Mouse (Mus musculus) liver, embryonic 15.5 days (tissue): ENCODE data around the gene 5330417C22Rik. TPM values are rescaled to one million over a fixed set of nuclear protein-coding genes. Genes with fewer than 3 reads are reported as not detected.

Source experiments
- ATAC-seq: fragments of 200-750 bp; cut with Nextera tagmentation; 2 replicates; pipeline ENCODE4 v1.8.0; 2017; ENCODE audit warnings: moderate number of reproducible peaks, mild to moderate bottlenecking, moderate library complexity; ENCODE audit not compliant: insufficient read depth
- H3K27ac ChIP-seq: fragments of 300-500 bp; sonication (generic); replicated peaks from 2 replicates; pipeline ENCODE4 v1.5.1; 2015; ENCODE audit warnings: mild to moderate bottlenecking, inconsistent platforms
- H3K27me3 ChIP-seq: fragments of 300-500 bp; sonication (generic); 2 replicates; pipeline ENCODE4 v1.6.1; 2015; ENCODE audit warnings: mild to moderate bottlenecking, inconsistent platforms
- H3K36me3 ChIP-seq: fragments of 300-500 bp; sonication (generic); replicated peaks from 2 replicates; pipeline ENCODE4 v1.6.1; 2015; ENCODE audit warnings: moderate library complexity, mild to moderate bottlenecking, inconsistent platforms
- H3K4me1 ChIP-seq: fragments of 300-500 bp; sonication (generic); replicated peaks from 2 replicates; pipeline ENCODE4 v1.6.1; 2015; ENCODE audit warnings: inconsistent platforms
- H3K4me2 ChIP-seq: fragments of 300-500 bp; sonication (generic); 2 replicates; pipeline ENCODE4 v1.6.1; 2015; ENCODE audit warnings: moderate library complexity, mild to moderate bottlenecking, inconsistent platforms
- H3K4me3 ChIP-seq: fragments of 300-500 bp; sonication (generic); replicated peaks from 2 replicates; pipeline ENCODE4 v1.5.1; 2015; ENCODE audit warnings: mild to moderate bottlenecking, inconsistent platforms
- H3K9ac ChIP-seq: fragments of 300-500 bp; sonication (generic); 2 replicates; pipeline ENCODE4 v1.6.1; 2015; ENCODE audit warnings: moderate library complexity, mild to moderate bottlenecking, inconsistent platforms
- H3K9me3 ChIP-seq: fragments of 300-500 bp; sonication (generic); replicated peaks from 2 replicates; pipeline ENCODE4 v1.6.1; 2016; ENCODE audit warnings: inconsistent platforms
- WGBS: fragments of 180-500 bp; shearing (Covaris S2); methylation state at CpG from one replicate; pipeline ENCODE4 v1.1.7; 2015; ENCODE audit warnings: mixed read lengths; ENCODE audit not compliant: insufficient replicate concordance; 5-methylcytosine and 5-hydroxymethylcytosine counted together
- polyA plus RNA-seq: library from polyadenylated mRNA; unstranded; fragments of >200 nt; fragmentation: Nextera tagmentation; extraction: Ambion mirVana; gene quantifications from 2 replicates; pipeline ENCODE4 v1.2.1, GENCODE M21; 2015

The 5330417C22Rik gene
- polyA plus RNA-seq, 1 experiment from 2014 or later = 0.26 TPM

DNA sequence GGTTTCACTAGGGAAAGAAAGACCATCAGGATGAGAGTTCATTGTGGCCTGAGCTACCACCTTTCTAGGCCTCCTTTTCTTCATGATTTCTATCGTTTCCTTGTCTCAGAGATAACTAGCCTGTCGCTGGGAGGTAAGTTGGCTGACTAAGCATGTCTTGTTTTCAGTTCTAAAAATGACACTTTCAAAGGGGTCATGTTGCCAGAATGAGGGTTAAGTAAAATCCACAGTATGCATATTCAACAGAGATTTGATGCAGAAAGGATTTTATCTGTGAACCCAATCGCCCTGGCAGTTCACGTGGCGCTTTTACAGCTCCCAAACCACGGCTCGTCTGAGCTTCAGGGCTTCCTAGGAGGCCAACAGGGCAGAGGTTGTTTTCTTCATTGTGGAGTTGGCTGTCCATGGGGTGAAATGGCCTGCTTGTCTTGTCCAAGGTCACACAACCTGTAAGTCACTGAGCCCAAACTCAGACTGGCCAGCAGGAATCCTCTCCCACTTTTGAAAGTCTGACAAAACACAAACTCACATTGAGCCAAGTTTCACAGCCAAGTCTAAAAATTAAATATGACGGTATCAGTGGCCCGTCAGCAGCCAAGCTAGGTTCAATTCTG lies 41.4 kb downstream of the 5330417C22Rik start:
- H3K9me3 ChIP-seq = no peaks in the 10 kb centered on the region
- no peak overlapping the region for H3K27ac ChIP-seq
- H3K36me3 ChIP-seq = no peaks in the 10 kb centered on the region
- 62% methylated on average over 9 of the region's 9 CpGs for whole genome bisulfite sequencing
- no peak for ATAC-seq
- H3K4me3 ChIP-seq = no peak overlapping the region
- H3K9ac ChIP-seq = no peak overlapping the region
- H3K4me1 ChIP-seq = no peaks in the 10 kb centered on the region
- H3K27me3 ChIP-seq = 0 out of 2 replicates have a peak, but pooled peaks cover 11% of the 10 kb centered on the region
- no peak overlapping the region for H3K4me2 ChIP-seq

DNA sequence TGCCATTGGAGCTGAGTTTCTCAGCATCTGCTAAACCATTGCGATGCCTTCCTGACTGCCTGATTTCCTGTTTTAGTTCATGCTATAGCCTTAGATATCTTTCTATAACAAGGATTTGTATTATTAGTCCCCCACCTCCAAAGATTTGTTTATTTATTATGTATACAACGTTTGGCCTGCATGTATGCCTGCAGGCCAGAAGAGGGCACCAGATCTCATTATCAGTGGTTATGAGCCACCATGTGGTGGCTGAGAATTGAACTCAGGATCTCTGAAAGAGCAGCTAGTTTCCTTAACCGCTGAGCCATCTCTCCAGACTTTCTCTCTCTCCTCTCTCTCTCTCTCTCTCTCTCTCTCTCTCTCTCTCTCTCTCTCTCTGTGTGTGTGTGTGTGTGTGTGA lies 46.4 kb downstream of the 5330417C22Rik start:
- H3K27me3 ChIP-seq = 0 out of 2 replicates have a peak, but pooled peaks cover 6% of the 10 kb centered on the region
- H3K4me2 ChIP-seq = no peak overlapping the region
- H3K9me3 ChIP-seq = no peaks in the 10 kb centered on the region
- no peaks in the 10 kb centered on the region for H3K4me1 ChIP-seq
- no peak overlapping the region for H3K9ac ChIP-seq
- no peaks in the 10 kb centered on the region for H3K36me3 ChIP-seq
- WGBS = 44% methylated on average over 3 of the region's 3 CpGs
- no peak overlapping the region for H3K27ac ChIP-seq
- no peak for ATAC-seq
- H3K4me3 ChIP-seq = no peak overlapping the region

DNA sequence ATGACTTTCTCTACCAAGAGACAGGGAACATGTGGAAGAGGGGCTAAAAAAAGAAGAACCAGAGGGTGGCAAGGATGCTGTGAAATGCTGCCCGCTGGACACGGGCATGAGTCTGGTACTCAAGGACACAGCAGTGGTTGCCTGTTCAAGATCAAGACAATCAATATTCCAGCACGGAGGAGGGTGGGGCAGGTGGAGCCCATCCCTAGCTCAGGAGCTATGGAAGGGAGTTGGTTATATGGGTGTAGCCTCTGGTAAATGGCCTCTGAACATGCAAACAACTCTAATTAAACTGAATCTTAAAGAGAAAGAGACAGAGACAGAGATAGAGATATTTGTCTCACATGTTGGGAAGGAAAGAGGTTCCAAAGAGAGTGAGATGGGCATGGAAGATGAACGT lies 51.6 kb downstream of the 5330417C22Rik start:
- Histone ChIP-seq H3K27me3 (no peaks in the 10 kb centered on the region), H3K4me3 (no peak overlapping the region), H3K4me2 (no peak overlapping the region), H3K9me3 (no peaks in the 10 kb centered on the region), H3K9ac (no peak overlapping the region), H3K36me3 (no peaks in the 10 kb centered on the region), H3K4me1 (no peaks in the 10 kb centered on the region), H3K27ac (no peak overlapping the region)
- no peak for ATAC-seq
- WGBS = 66% methylated on average over 4 of the region's 4 CpGs

DNA sequence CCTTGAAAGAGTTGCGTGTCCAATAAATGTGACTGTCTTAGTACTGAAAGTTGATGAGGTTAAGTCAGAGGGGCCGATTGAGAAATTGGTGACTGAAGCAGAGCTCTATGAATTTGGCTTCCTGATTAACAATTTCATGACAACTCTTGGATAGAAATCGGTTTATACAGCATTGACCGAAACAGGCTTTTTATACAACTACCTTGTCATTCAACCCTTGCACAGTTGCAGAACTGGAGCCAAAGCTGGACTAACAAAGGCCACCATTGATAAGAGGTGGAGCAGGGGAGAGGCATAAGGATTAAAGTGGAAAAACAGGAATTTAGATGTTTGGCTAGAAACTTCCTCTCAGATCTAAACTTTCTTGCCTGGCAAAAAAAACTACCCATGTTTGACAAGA lies 57.5 kb downstream of the 5330417C22Rik start:
- Histone ChIP-seq H3K9ac (no peak overlapping the region), H3K4me2 (no peak overlapping the region), H3K36me3 (no peaks in the 10 kb centered on the region), H3K4me3 (no peak overlapping the region), H3K9me3 (no peaks in the 10 kb centered on the region), H3K27me3 (no peaks in the 10 kb centered on the region), H3K4me1 (no peaks in the 10 kb centered on the region), H3K27ac (no peak overlapping the region)
- ATAC-seq = no peak
- 65% methylated on average over 4 of the region's 4 CpGs for WGBS

DNA sequence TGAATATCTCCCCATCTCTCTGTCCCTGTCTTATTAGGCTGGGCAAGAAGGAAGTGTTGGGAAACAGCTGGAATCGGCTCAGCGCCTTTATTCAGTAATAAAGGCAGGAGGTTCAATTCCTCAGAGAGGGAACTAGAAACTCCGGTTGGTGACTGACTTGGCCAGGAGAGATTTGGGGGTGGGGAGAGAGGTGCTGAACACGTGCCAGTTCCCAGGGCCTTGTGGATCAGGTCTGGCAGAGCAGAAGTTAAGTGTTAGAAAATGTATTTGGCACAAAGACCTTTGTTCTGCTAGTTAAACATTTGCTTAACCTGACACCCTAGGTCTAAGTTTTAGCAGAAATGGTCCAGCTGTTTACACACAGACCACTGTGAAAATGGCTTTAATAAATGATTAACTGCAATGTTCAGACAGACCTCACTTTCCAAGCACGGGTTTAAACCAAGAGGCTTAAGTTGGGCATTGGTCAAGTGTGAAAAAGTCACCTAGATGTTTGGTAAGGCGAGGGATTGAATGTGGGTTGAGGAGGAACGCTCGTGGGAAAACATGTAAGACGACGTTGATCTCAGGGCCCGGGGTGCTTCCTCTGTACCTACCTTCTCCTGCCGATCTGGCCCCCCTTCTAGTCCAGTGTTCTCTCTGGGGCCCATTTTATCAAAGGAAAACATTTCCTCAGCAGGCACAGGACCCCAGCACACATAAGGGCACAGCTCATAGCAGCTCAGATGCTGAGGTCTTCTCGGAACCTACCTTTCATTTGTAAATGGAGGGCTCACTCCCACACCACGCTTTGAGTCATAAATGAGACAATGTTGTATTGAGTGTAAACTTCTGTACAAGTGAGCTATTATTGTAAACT lies 59.3 kb downstream of the 5330417C22Rik start:
- no peaks in the 10 kb centered on the region for H3K27me3 ChIP-seq
- H3K4me2 ChIP-seq = no peak overlapping the region
- H3K27ac ChIP-seq = peak overlapping the region; percentile 64
- no peak overlapping the region for H3K9ac ChIP-seq
- H3K4me1 ChIP-seq = no peaks in the 10 kb centered on the region
- WGBS = 50% methylated on average over 14 of the region's 14 CpGs
- no peaks in the 10 kb centered on the region for H3K36me3 ChIP-seq
- ATAC-seq = peak; percentile 77
- H3K4me3 ChIP-seq = no peak overlapping the region
- H3K9me3 ChIP-seq = no peaks in the 10 kb centered on the region

DNA sequence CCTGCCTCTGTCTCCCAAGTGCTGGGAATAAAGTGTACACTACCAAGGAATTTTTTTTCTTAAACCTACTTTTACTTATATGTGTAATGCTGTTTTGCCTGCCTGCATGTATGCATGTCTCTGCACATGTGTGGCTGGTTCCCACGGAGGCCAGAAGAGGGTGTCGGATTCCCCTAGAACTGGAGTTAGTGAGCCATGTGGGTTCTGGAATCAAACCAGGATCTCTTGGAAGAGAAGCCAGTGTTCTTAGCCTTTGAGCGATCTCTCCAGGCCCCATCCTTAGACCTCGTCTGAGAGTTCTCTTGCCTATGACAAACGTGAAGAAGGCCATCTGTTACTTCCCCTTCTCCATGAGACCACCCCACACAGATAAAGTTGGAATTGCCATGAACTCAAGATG lies 60.8 kb downstream of the 5330417C22Rik start:
- no peaks in the 10 kb centered on the region for H3K9me3 ChIP-seq
- no peak overlapping the region for H3K4me3 ChIP-seq
- no peaks in the 10 kb centered on the region for H3K27me3 ChIP-seq
- H3K27ac ChIP-seq = no peak overlapping the region
- no peak overlapping the region for H3K4me2 ChIP-seq
- WGBS = 52% methylated on average over 5 of the region's 5 CpGs
- no peak overlapping the region for H3K9ac ChIP-seq
- no peaks in the 10 kb centered on the region for H3K36me3 ChIP-seq
- H3K4me1 ChIP-seq = no peaks in the 10 kb centered on the region
- ATAC-seq = no peak

DNA sequence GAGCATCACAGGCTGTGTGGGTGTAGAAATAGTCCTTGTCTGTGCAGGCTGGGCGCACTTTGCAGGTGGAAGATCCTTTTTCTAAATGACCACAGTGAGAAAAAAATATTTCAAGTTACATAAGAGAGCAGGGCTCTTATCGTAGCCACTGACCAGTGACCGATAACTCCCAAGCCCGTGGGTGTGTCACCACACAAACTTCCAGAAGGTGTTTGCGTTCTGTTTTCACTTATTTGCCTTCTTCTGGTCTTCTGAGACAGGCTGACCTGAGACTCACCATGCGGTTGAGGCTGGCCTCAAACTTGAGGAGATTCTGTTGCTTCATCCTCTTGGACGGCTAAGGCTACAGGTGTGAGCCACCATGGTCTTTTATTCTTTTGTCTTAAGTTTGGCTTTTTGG lies 61.4 kb downstream of the 5330417C22Rik start:
- H3K4me3 ChIP-seq = no peak overlapping the region
- no peak for ATAC-seq
- H3K27ac ChIP-seq = no peak overlapping the region
- H3K9me3 ChIP-seq = no peaks in the 10 kb centered on the region
- H3K27me3 ChIP-seq = no peaks in the 10 kb centered on the region
- WGBS = 80% methylated on average over 7 of the region's 7 CpGs
- H3K4me1 ChIP-seq = no peaks in the 10 kb centered on the region
- no peak overlapping the region for H3K4me2 ChIP-seq
- H3K36me3 ChIP-seq = no peaks in the 10 kb centered on the region
- no peak overlapping the region for H3K9ac ChIP-seq

DNA sequence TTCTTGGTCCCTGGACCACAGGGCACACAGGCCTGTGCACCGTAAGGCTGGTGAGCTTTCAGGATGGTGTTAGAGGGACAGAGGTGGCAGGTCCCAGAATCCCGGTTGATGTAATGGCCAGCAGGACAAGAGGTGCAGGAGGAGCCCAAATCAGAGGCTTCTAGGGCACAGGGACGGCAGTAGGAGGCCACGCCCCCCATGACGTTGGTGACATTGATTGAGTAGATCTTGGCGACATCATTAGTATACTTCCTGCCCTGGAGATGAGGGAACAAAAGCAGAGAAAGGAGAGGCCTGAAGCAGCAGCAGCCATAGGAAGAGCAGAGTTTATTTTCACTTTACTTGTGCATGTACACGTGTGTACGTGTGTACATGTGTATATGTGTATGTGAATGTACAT lies 68.6 kb downstream of the 5330417C22Rik start:
- no peaks in the 10 kb centered on the region for H3K4me1 ChIP-seq
- 40% methylated on average over 8 of the region's 8 CpGs for WGBS
- ATAC-seq = no peak
- no peak overlapping the region for H3K27ac ChIP-seq
- H3K36me3 ChIP-seq = no peaks in the 10 kb centered on the region
- no peak overlapping the region for H3K4me3 ChIP-seq
- no peaks in the 10 kb centered on the region for H3K9me3 ChIP-seq
- H3K27me3 ChIP-seq = no peaks in the 10 kb centered on the region
- no peak overlapping the region for H3K9ac ChIP-seq
- no peak overlapping the region for H3K4me2 ChIP-seq

DNA sequence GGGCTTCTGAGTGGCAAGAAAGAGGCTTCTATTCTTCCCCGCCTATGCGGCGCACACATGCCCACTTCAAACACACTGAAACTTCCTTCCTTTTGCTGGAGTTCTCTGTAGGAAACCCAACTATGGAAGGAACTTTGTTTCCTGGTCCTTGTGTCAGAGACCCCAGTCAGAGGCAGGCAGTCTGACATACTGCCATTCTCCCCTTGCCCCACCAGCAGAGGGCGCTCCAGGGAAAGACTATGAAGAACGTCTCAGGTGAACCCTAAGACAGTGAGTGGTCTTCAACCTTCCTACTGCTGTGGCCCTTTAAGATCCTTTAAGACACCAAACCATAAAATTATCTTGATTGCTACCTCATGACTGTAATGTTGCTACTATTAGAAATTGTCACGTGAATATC lies 69.9 kb downstream of the 5330417C22Rik start:
- H3K9ac ChIP-seq = no peak overlapping the region
- whole genome bisulfite sequencing = 58% methylated on average over 6 of the region's 6 CpGs
- no peaks in the 10 kb centered on the region for H3K4me1 ChIP-seq
- no peaks in the 10 kb centered on the region for H3K27me3 ChIP-seq
- H3K9me3 ChIP-seq = no peaks in the 10 kb centered on the region
- H3K4me2 ChIP-seq = no peak overlapping the region
- ATAC-seq = no peak
- no peak overlapping the region for H3K27ac ChIP-seq
- H3K4me3 ChIP-seq = no peak overlapping the region
- H3K36me3 ChIP-seq = no peaks in the 10 kb centered on the region

DNA sequence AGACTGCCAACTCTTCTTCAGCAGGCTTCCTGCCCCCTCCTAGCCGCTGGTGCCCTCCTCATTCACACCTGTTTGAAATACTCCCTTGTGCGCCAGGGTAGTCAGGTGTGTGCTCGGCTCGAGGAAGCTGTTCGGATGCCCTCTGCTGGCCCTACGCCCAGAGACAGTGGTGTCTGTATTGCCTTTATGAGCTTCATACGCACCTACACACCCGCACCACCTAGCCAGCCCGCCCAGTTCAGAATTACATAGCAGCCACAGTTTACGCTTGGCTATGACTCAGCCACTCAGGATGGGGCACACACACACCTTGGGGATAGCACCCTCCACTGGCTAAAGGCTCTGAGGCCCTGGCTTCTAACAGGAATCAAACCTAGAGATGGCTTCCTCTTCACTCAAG lies 77.5 kb downstream of the 5330417C22Rik start:
- H3K9me3 ChIP-seq = no peaks in the 10 kb centered on the region
- H3K4me3 ChIP-seq = 0 out of 2 replicates have a peak overlapping the region, but pooled peaks have one; percentile 7
- ATAC-seq = peak; percentile 28; the same call in 1 of the 2 replicates
- no peak overlapping the region for H3K9ac ChIP-seq
- 36% methylated on average over 10 of the region's 10 CpGs for WGBS
- no peak overlapping the region for H3K27ac ChIP-seq
- peak overlapping the region; percentile 41 for H3K4me2 ChIP-seq
- H3K4me1 ChIP-seq = peaks cover 6% of the 10 kb centered on the region; the same call in 1 of the 2 replicates
- H3K36me3 ChIP-seq = no peaks in the 10 kb centered on the region
- no peaks in the 10 kb centered on the region for H3K27me3 ChIP-seq

DNA sequence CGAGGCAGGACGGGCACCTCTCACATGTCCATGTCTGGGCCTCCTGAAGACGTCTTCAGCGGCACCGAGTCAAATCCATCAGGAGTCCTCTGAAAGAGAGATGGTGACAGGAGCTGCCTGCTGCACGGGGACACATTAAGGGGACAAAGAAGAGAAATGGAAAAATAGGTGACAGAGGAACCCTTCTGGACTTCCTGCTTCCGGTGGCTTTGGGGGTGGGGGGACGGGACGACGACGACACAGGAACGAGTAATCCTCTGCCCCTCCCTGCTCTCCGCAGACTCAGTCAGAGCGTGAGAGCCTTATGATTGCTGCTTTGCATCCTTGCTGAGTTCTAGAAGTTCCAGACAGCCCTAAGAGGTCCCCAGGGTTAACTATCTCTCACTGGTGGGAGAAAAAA lies 78.0 kb downstream of the 5330417C22Rik start:
- Histone ChIP-seq H3K9ac (no peak overlapping the region), H3K4me1 (peaks cover 6% of the 10 kb centered on the region; the same call in 1 of the 2 replicates), H3K27ac (no peak overlapping the region), H3K27me3 (no peaks in the 10 kb centered on the region; the same call in 1 of the 2 replicates), H3K4me3 (0 out of 2 replicates have a peak overlapping the region, but pooled peaks have one; percentile 7), H3K4me2 (peak overlapping the region; percentile 41), H3K36me3 (no peaks in the 10 kb centered on the region), H3K9me3 (no peaks in the 10 kb centered on the region)
- ATAC-seq = no peak
- 36% methylated on average over 14 of the region's 14 CpGs for WGBS
